Mouse (Mus musculus) forebrain, postnatal 0 days (tissue): ENCODE results near the gene Cers4. TPM values are rescaled to one million over a fixed set of nuclear protein-coding genes. Genes with fewer than 3 reads are reported as not detected.

ENCODE experiments used
- ATAC-seq: fragments of 200-750 bp; cut with Nextera tagmentation; 2 replicates; pipeline ENCODE4 v1.8.0; 2017; ENCODE audit warnings: mild to moderate bottlenecking, moderate library complexity
- DNase-seq: peaks from one replicate; pipeline ENCODE4 v3.0.0-alpha.2; 2015
- H3K27ac ChIP-seq: fragments of 300-500 bp; sonication (generic); 2 replicates; pipeline ENCODE4 v1.5.1; 2014; ENCODE audit warnings: low read depth, mild to moderate bottlenecking, antibody characterized with exemption, low read length, moderate library complexity, mixed read lengths
- H3K27me3 ChIP-seq: fragments of 300-500 bp; sonication (generic); 2 replicates; pipeline ENCODE4 v1.6.1; 2014; ENCODE audit warnings: mild to moderate bottlenecking, low read length, mixed read lengths; ENCODE audit not compliant: insufficient read depth
- H3K36me3 ChIP-seq: fragments of 300-500 bp; sonication (generic); 2 replicates; pipeline ENCODE4 v1.6.1; 2014; ENCODE audit warnings: mild to moderate bottlenecking, moderate library complexity; ENCODE audit not compliant: insufficient read depth
- H3K4me1 ChIP-seq: fragments of 300-500 bp; sonication (generic); 2 replicates; pipeline ENCODE4 v1.6.1; 2014; ENCODE audit warnings: antibody characterized with exemption; ENCODE audit not compliant: insufficient read depth
- H3K4me2 ChIP-seq: fragments of 300-500 bp; sonication (generic); 2 replicates; pipeline ENCODE4 v1.6.1; 2014; ENCODE audit warnings: low read depth, mild to moderate bottlenecking, moderate library complexity
- H3K4me3 ChIP-seq: fragments of 300-500 bp; sonication (generic); 2 replicates; pipeline ENCODE4 v1.5.1; 2014; ENCODE audit warnings: low read depth, low read length, mixed read lengths
- H3K9ac ChIP-seq: fragments of 300-500 bp; sonication (generic); 2 replicates; pipeline ENCODE4 v1.6.1; 2014; ENCODE audit warnings: mild to moderate bottlenecking
- H3K9me3 ChIP-seq: fragments of 300-500 bp; sonication (generic); 2 replicates; pipeline ENCODE4 v1.6.1; 2016; ENCODE audit warnings: low read length
- CTCF ChIP-seq: sonication (generic); IDR thresholded peaks from 2 replicates; pipeline ENCODE4 v1.5.1; 2016; ENCODE audit warnings: antibody characterized with exemption, control low read depth, low read depth
- WGBS: fragments of 180-500 bp; shearing (Covaris S2); extraction: QIAGEN DNeasy Blood & Tissue Kit; methylation state at CpG from one replicate; pipeline ENCODE4 v1.1.7; 2014; 5-methylcytosine and 5-hydroxymethylcytosine counted together
- polyA plus RNA-seq: library from polyadenylated mRNA; unstranded; fragments of >200 nt; fragmentation: Nextera tagmentation; extraction: Ambion mirVana; gene quantifications from 2 replicates; pipeline ENCODE4 v1.2.1, GENCODE M21; 2015
- total RNA-seq: library from RNA; depleted of rRNA; stranded (reverse); fragments of >200 nt; gene quantifications from 2 replicates; pipeline ENCODE4 v1.2.3, GENCODE M21; 2014; rRNA removed

Cers4 gene
- total RNA-seq: 36.2 and 67.8 TPM in 2 replicates
- polyA plus RNA-seq: 27.9 and 50.5 TPM in 2 replicates

DNA sequence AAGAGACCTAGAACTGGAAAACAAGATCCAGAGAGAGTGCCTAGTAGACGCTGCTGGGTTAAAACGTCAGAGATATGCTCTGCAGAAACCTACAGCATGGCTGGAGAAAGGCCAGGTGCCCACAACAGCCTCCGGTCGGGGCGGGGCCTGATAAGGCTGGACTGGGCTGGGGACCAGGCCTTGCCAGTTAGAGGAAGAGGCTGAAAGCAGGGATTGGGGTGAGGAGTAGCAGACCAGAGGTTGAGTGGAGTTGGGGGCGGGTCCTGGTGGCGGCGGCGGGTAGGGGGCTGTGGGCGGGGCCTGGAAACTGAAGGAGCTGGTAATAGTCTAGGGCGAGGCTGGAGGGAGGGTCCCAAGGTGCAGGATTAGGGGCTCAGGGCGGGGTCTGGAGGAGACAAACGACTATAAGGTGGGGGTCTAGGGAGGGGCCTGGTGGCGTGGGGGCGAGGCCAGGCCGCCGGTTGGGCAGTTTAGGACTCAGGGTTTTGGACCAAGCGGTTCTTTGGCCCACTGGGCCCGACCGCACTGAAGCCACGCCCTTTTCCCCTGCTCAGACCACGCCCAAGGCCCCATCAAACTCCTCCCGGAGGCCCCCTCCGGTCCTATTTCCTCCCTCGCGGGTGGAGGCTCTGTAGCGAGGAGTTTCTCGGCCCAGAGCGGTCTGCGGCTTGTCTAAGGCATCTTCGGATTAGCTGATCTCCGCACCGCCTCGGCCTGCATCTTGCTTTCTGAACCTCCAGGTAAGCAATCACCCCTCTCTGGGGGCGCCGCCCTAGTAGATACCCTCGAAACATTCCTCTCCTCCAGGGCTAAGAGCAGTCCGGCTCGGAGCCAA, at the start of gene Cers4:
Gene Cers4, plus strand, starts transcription at position 176 of the 835 bp plus-strand sequence.
- Histone ChIP-seq H3K4me3 (peak within 1 kb of the TSS; percentile 76), H3K27ac (peak within 1 kb of the TSS; percentile 78), H3K36me3 (no peaks in the 10 kb centered on the region), H3K9ac (peak within 1 kb of the TSS; percentile 83), H3K27me3 (no peaks in the 10 kb centered on the region), H3K9me3 (no peaks in the 10 kb centered on the region), H3K4me2 (peak within 1 kb of the TSS; percentile 74), H3K4me1 (peaks cover 13% of the 10 kb centered on the region; the same call in 1 of the 2 replicates)
- DNase-seq: peak; percentile 86
- TF ChIP-seq CTCF: no peak
- peak; percentile 89 for ATAC-seq
- under 1% methylated on average over 39 of the region's 39 CpGs for WGBS

- H3K4me2 ChIP-seq: no peak overlapping the region
- 89% methylated on average over 2 of the region's 2 CpGs for WGBS
- no peak overlapping the region for H3K9ac ChIP-seq
- no peaks in the 10 kb centered on the region for H3K4me1 ChIP-seq
- H3K27ac ChIP-seq: no peak overlapping the region
- TF ChIP-seq CTCF: no peak
- no peak for DNase-seq
- H3K27me3 ChIP-seq: no peaks in the 10 kb centered on the region
- H3K9me3 ChIP-seq: no peaks in the 10 kb centered on the region
- H3K36me3 ChIP-seq: no peaks in the 10 kb centered on the region
- no peak overlapping the region for H3K4me3 ChIP-seq
- ATAC-seq: no peak
These were observed 34.7 kb upstream of the Cers4 start for GRCm38 (mm10) chr8:4458165-4458564.

DNA sequence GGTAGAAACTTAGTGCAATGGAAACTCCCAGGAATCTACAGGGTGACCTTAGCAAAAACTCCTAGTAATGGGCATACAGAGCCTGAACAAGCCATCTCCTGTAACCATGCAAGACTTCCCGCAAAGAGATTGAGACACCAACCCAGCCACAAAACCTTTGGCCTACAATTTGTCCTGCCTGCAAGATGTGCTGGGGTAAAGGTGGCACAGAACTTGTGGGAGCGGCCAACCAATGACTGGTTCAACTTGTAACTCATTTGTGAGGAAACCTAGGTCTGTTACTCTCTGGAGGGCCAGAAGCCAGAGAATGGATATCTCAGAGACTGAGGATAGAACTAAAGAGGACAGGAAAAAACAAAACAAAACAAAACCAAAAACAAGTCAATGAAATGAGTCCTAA, 29.8 kb upstream of the Cers4 start:
- no peaks in the 10 kb centered on the region for H3K4me1 ChIP-seq
- no peak for TF ChIP-seq CTCF
- no peak overlapping the region for H3K27ac ChIP-seq
- ATAC-seq (no peak), DNase-seq (no peak)
- H3K9me3 ChIP-seq: no peaks in the 10 kb centered on the region
- no peaks in the 10 kb centered on the region for H3K27me3 ChIP-seq
- WGBS: 90% methylated on average over 2 of the region's 2 CpGs
- no peak overlapping the region for H3K9ac ChIP-seq
- H3K4me2 ChIP-seq: no peak overlapping the region
- no peaks in the 10 kb centered on the region for H3K36me3 ChIP-seq
- no peak overlapping the region for H3K4me3 ChIP-seq

DNA sequence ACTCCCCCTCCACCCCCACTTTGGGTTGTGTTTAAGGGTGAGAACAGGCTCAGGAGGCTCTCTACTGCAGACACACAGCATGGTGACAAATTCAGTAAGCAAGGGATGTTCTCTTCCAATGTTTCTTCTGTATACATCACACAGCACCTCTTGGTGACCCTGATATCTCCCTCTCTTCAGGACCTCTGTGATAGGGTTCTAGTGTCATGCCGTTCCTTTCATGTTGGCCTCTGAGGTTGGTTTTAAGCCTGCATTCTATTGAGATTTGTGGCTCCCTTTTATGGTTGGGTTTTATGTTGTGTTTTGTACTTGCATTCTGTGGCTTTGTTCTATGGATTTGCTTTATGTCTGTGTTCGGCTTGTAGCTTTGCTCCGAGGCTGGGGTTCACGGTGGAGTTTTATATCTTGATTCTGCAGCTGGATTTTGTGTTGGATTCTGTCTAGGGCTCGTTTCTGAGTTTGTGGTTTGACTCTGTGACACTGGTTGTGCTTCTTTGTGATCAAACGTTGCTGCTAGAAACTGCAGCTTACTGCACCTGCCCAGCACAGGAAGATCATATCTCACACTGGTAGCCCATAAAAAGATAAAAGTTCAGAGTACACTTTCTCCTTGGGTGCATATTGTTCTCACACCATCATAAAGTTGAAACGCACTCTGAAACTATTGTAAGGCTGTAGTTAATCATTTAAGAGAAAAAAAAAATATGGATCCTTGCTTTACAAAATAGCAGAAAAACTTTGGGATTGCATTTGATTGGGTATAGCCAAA, 18.2 kb upstream of the Cers4 start:
- Histone ChIP-seq H3K9ac (no peak overlapping the region), H3K27me3 (no peaks in the 10 kb centered on the region), H3K4me3 (no peak overlapping the region), H3K27ac (no peak overlapping the region), H3K4me1 (no peaks in the 10 kb centered on the region), H3K4me2 (no peak overlapping the region), H3K9me3 (no peaks in the 10 kb centered on the region), H3K36me3 (no peaks in the 10 kb centered on the region)
- TF ChIP-seq CTCF: no peak
- DNase-seq: no peak
- no peak for ATAC-seq
- WGBS: 75% methylated on average over 7 of the region's 7 CpGs

DNA sequence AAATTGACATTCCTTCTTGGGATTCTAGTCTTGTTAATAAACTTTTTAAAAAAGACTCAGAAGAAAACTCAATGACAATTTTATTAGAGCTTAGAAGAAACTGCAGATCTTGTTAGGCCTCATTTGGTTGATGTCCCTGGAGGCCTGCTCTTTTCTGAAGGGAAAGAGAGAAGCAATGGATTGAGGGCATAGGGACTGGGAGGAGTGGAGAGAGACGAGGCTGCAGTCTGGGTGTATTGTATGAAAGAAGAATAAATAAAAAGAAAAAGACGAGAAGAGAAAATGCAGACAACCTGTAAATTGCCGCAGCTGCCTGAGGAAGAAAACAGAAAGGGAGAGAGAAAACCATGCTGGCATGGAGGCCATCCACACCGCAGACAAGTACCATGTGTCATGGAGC, 11.7 kb upstream of the Cers4 start:
- H3K4me3 ChIP-seq: no peak overlapping the region
- TF ChIP-seq CTCF: no peak
- H3K36me3 ChIP-seq: no peaks in the 10 kb centered on the region
- no peak overlapping the region for H3K4me2 ChIP-seq
- H3K27me3 ChIP-seq: no peaks in the 10 kb centered on the region
- no peaks in the 10 kb centered on the region for H3K4me1 ChIP-seq
- ATAC-seq (no peak), DNase-seq (no peak)
- no peak overlapping the region for H3K27ac ChIP-seq
- WGBS: 74% methylated on average over 4 of the region's 4 CpGs
- no peaks in the 10 kb centered on the region for H3K9me3 ChIP-seq
- H3K9ac ChIP-seq: no peak overlapping the region

GRCm38 (mm10) chr8:4481586-4481985, 11.2 kb upstream of the Cers4 start:
- Histone ChIP-seq H3K27ac (no peak overlapping the region), H3K4me2 (no peak overlapping the region), H3K9me3 (no peaks in the 10 kb centered on the region), H3K4me1 (no peaks in the 10 kb centered on the region), H3K9ac (no peak overlapping the region), H3K36me3 (no peaks in the 10 kb centered on the region), H3K27me3 (no peaks in the 10 kb centered on the region), H3K4me3 (no peak overlapping the region)
- 74% methylated on average over 4 of the region's 4 CpGs for WGBS
- no peak for TF ChIP-seq CTCF
- no peak for DNase-seq
- no peak for ATAC-seq

- Histone ChIP-seq H3K4me1 (no peaks in the 10 kb centered on the region), H3K27me3 (no peaks in the 10 kb centered on the region), H3K36me3 (no peaks in the 10 kb centered on the region), H3K4me3 (no peak overlapping the region), H3K27ac (no peak overlapping the region), H3K9me3 (no peaks in the 10 kb centered on the region), H3K9ac (no peak overlapping the region), H3K4me2 (no peak overlapping the region)
- WGBS: 73% methylated on average over 4 of the region's 4 CpGs
- no peak for DNase-seq
- no peak for ATAC-seq
- TF ChIP-seq CTCF: no peak
These were observed 10.3 kb upstream of the Cers4 start for GRCm38 (mm10) chr8:4482501-4482900.
